Mouse (Mus musculus): ENCODE data around the gene Psme3.

Gene Psme3

DNA sequence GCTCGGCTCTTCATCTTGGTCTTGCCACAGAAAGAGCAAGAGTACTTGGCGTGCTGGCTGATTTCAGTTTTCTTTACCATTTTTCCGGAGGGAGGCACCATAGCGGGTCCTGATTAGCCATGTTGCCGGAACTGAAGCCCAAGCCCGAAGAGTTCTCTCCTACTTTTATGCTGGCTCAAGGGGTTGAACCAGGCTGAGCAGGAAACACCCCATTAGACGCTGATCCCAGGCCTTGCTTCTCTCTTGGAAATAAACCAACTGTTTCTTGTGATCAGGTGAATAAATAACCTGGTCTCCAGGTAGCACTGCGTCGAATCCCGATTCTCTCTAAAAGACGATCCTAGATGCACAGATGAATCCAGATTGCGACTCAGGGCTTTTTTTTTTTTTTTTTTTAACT is 37.4 kb downstream of the Psme3 start:
- no peak for DNase-seq (ENCODE audit: low read depth)

- no peak for DNase-seq (ENCODE audit: low read depth)
These were observed 38.5 kb downstream of the Psme3 start for GRCm38 (mm10) chr11:101354438-101355010.

- DNase-seq (ENCODE audit: low read depth), result no peak
These were observed 39.9 kb downstream of the Psme3 start for GRCm38 (mm10) chr11:101355916-101356315.

DNA sequence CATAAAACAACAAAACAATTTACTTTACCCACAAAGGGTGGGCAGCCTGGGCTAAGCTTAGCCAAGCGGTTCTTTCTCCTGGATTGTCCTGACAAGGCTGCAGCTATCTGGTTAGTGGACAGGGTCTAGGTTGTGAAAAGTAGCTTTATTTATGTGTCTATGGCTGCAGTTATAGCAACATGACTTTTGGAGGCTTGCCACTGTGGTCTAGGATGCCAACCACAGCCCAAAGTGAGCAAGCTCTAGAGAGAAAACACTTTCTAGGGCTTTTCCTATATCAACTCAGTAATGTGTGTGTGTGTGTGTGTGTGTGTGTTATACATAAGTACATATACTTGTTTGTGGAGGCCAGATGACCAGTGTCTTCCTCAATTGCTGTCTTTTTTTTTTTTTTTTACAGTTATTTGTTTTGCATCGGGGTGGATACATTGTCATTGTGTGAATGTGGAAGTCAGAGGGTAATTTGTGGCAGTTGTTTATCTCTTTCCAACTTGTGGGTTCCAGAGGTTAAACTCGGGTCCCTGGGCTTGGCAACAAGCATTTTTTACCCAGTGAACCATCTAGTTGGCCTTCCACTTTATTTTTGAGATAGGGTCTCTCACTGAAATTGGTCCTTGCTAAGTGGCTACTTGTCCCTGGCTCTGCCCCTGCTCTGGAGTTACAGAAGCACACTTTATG is 41.6 kb downstream of the Psme3 start:
- no peak for DNase-seq (ENCODE audit: low read depth)

DNA sequence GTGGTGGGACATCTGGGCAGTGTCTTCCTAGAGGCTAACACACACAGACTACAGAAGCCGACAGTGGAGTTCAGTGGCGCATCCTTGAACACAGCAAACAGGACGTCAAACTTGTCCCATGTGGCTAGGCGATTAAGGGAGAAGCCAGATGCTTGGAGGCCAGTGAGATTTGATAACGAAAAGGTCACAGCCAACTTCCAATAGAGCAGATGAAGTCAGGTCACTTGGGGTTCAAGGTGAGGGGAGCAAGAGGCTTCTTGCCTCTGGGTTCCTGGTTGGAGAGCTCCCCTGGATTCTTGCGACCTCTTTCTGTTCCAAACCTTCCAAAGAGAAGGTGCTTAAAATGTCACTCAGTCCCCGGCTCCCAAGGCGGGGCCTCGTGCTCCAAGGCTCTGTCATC is 43.8 kb downstream of the Psme3 start:
- DNase-seq (ENCODE audit: low read depth), result no peak

DNA sequence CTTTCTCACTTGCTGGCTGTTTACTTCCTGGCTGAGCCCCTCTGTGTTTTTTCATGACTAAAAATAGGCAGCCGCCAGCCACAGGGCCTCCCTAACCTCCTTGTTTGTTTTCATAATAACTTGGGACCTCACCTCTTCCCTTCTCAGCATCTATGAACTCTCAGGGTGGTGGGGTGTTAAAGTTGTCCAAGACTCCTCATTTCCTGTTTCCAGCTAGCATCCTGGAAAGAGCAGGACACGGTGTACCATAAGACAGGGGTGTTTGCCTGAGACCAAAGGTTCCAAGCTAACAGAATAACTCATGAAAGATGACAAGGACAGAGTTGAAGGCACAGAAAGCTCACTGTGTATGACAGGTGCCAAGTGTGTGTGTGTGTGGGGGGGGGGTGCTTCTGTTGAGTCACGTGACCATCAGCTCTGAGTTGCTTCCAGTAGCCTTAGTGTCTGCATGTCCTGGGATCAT is 44.7 kb downstream of the Psme3 start:
- peak; percentile 14 for DNase-seq (ENCODE audit: low read depth)

GRCm38 (mm10) chr11:101364531-101364931 is 48.5 kb downstream of the Psme3 start:
- no peak for DNase-seq (ENCODE audit: low read depth)

DNA sequence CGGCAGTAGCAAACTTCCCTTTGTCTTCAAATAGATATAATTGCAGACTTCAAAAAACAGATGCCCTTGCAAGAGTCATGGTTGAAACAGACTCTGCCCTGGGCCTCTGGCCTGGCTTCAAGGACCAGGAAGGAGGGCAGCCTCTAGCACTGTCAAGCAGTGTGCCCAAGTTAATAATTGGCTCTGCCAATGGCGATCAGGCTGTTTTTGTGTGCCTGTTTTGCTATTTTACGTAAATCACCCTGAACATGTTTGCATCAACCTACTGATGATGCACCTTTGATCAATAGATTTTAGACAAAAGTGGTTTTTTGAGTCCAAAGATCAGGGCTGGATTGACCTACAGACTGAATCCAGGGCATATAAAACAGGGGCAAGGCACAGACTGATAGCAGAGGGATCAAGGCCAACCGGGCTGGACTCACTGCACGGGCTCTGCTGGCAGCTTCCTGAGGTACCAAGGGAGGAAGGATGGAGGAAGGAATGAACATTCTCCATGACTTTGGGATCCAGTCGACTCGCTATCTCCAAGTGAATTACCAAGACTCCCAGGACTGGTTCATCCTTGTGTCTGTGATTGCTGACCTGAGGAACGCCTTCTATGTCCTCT is 51.4 kb downstream of the Psme3 start, which contains the start of gene G6pc:
Gene G6pc, plus strand, starts transcription at position 236 of the 610 bp plus-strand sequence.
- no peak for DNase-seq (ENCODE audit: low read depth)

DNA sequence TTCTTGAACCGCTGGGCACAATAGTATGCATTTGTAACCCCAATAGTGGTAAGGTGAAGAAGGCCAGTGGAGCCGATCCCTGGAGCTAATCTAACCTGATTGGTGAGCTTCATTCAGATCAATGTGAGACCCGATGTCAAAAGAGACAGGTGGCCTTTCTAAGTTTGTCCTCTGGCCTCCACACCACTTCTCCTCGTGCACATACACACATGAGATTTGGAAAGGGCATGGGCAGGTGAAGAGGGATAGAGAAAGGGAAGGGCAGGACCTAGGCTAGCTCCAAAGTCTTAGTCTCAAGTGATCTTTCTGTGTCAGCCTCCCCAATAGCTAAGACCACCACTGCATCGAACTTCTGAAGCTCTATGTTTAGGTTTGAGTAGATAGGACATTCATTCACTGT is 54.1 kb downstream of the Psme3 start:
- no peak for DNase-seq (ENCODE audit: low read depth)

All from naive thymus-derived CD4-positive, alpha-beta T cell, adult 2 months (primary cell).